Mouse (Mus musculus) fat pad, adult 2 months (tissue): ENCODE measurements around the gene Arhgap27.
"Not testable (repeated sequence)": the region's sequence is repeated elsewhere in the genome, so short reads cannot be mapped to it uniquely, and the experiment has no call there.

Source experiments
- DNase-seq: peaks from one replicate; pipeline ENCODE4 v3.0.0-alpha.2; 2011; ENCODE audit warnings: low read depth, low spot score; ENCODE audit errors: extremely low read depth

Arhgap27 gene

GRCm38 (mm10) chr11:103309956-103310574 is 53.4 kb downstream of the Arhgap27 start:
- DNase-seq, result no peak

GRCm38 (mm10) chr11:103307910-103308309 is 55.6 kb downstream of the Arhgap27 start:
- no peak for DNase-seq

- no peak for DNase-seq
These were observed 59.0 kb downstream of the Arhgap27 start for GRCm38 (mm10) chr11:103304525-103304924.

GRCm38 (mm10) chr11:103294772-103295171 is 68.7 kb downstream of the Arhgap27 start:
- no peak for DNase-seq

- DNase-seq, result no peak
These were observed 69.4 kb downstream of the Arhgap27 start for GRCm38 (mm10) chr11:103294066-103294465.

- no peak for DNase-seq
These were observed 70.6 kb downstream of the Arhgap27 start for GRCm38 (mm10) chr11:103292890-103293287.

GRCm38 (mm10) chr11:103292152-103292889 is 71.2 kb downstream of the Arhgap27 start:
- DNase-seq, result no peak

GRCm38 (mm10) chr11:103290841-103291240 is 72.7 kb downstream of the Arhgap27 start:
- DNase-seq, result not testable (repeated sequence)

GRCm38 (mm10) chr11:103288291-103288963 is 75.1 kb downstream of the Arhgap27 start:
- no peak for DNase-seq

- no peak for DNase-seq
These were observed 76.6 kb downstream of the Arhgap27 start for GRCm38 (mm10) chr11:103286910-103287309.

- DNase-seq, result no peak
These were observed 77.5 kb downstream of the Arhgap27 start for GRCm38 (mm10) chr11:103285951-103286350.

GRCm38 (mm10) chr11:103285276-103285675 is 78.2 kb downstream of the Arhgap27 start:
- DNase-seq, result no peak

- DNase-seq, result no peak
These were observed 81.7 kb downstream of the Arhgap27 start for GRCm38 (mm10) chr11:103281784-103282183.
